Mouse (Mus musculus): ENCODE results near the gene Artn.

DNA sequence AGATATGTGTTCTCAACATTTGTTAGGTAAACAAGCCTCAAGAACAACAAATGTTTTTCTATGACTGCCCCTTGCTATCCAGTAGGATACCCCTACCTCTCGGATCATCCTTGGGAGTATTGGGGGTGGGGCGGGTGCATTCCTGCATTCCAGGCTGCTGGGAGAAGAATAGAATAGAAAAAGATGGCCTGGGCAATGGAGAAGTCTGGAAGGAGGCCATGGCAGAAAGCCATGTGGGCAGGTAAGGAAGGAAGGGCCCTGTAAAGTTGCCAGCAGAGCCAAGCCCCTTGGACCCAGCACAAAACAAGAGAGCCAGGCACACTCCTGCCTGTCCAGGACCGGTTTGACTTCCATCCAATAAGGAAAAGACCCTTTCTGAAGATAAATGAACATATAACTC, 16.1 kb downstream of the Artn start:
- TF ChIP-seq CTCF (IDR thresholded peaks at IDR 0.05; ENCODE audit: low read depth) (no peak), EP300 (optimal IDR thresholded peaks at IDR 0.05) (no peak)
